Mouse (Mus musculus): ENCODE measurements at regions not wholly inside any gene's neighbourhood (a gene's known extent, or its start where the extent isn't known, plus 50 kb on each side); places are given as distances from the start of the nearest gene placed in this dataset.

DNA sequence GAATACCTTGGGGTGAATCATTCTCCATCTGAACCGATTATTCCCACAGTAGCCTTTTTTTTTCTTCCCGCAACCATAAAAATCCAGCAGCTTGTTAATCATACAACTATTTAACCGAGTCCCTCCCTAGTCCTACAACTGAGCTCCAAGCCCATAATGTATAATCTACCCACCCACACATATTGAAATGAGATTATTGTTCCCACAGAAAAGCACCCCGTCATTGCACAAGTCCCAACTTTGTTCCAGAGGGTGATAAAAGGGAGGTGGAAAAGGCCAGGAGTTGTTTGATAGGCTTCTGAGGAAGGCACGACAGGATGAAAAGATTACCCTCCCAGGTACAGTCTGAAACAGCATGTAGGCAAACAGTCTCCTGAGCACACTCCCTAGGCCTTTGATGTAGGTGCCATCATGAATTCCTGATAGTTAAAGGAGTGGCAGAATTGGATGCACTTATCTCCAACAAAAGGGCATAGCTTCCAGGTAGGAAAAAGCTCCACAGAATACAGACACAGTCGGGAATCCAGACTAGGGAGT is 583.6 kb upstream of the A1bg start:
- H3K27ac ChIP-seq (ENCODE audit: control insufficient read depth, insufficient read depth, low read depth, low read length, poor library complexity) = no peak overlapping the region
- no peaks in the 10 kb centered on the region for H3K4me1 ChIP-seq (ENCODE audit: control insufficient read depth, insufficient read depth, low read length)
- 83% methylated on average over 6 of the region's 6 CpGs for WGBS
- no peak overlapping the region for H3K4me3 ChIP-seq (replicated peaks; ENCODE audit: control insufficient read depth, low read depth, low read length)
- TF ChIP-seq CTCF (IDR thresholded peaks at IDR 0.05; ENCODE audit: control insufficient read depth, insufficient read depth, low read length) (no peak), POLR2A (IDR thresholded peaks at IDR 0.05; ENCODE audit: borderline replicate concordance, control insufficient read depth, low read depth, low read length) (no peak)

DNA sequence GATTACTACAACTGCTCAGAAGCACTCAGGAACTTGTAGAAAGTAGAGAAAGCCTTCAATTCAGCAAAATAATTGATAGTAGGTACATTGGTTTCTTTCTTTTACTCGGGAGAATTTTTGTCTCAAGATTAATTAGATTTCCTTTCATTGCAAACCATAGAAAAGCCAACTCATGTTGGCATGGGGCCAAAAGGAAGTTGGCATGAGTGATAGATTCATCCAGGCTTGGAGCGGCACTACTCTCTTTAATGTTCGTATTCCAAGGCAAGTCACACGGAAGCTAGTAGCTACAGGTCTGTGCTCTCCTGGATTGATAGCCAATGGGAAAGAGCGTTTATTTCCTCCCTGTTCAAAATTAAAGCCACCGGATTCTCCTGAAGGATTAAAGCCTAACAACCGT is 580.6 kb upstream of the A1bg start:
- TF ChIP-seq POLR2A (IDR thresholded peaks at IDR 0.05; ENCODE audit: borderline replicate concordance, control insufficient read depth, low read depth, low read length) (no peak), CTCF (IDR thresholded peaks at IDR 0.05; ENCODE audit: control insufficient read depth, insufficient read depth, low read length) (no peak)
- Histone ChIP-seq H3K4me3 (replicated peaks; ENCODE audit: control insufficient read depth, low read depth, low read length) (no peak overlapping the region), H3K27ac (ENCODE audit: control insufficient read depth, insufficient read depth, low read depth, low read length, poor library complexity) (no peak overlapping the region), H3K4me1 (ENCODE audit: control insufficient read depth, insufficient read depth, low read length) (no peaks in the 10 kb centered on the region)
- WGBS = 45% methylated on average over 7 of the region's 7 CpGs

DNA sequence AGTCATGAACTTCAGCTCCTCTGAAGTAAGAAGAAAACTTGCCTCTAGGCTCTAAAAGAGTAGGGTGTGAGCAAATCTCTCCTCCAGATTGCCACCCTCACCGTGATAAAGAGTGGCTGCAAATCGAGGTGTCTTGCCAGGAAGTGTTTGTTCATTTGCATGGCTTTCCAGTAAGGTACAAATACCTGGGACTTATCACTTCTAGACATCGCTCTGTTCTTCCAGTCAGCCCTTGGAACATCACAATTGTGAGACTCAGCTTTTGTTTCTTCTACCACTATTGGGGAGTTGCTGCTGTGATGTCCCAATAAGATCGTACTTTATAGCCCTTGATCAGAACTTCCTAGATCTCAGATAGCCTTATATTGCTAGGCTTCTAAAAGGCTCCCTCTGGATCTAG is 566.9 kb upstream of the A1bg start:
- no peak overlapping the region for H3K27ac ChIP-seq (ENCODE audit: control insufficient read depth, insufficient read depth, low read depth, low read length, poor library complexity)
- no peak overlapping the region for H3K4me3 ChIP-seq (replicated peaks; ENCODE audit: control insufficient read depth, low read depth, low read length)
- H3K4me1 ChIP-seq (ENCODE audit: control insufficient read depth, insufficient read depth, low read length) = no peaks in the 10 kb centered on the region
- TF ChIP-seq CTCF (IDR thresholded peaks at IDR 0.05; ENCODE audit: control insufficient read depth, insufficient read depth, low read length) (no peak), POLR2A (IDR thresholded peaks at IDR 0.05; ENCODE audit: borderline replicate concordance, control insufficient read depth, low read depth, low read length) (no peak)
- WGBS = 74% methylated on average over 4 of the region's 4 CpGs

DNA sequence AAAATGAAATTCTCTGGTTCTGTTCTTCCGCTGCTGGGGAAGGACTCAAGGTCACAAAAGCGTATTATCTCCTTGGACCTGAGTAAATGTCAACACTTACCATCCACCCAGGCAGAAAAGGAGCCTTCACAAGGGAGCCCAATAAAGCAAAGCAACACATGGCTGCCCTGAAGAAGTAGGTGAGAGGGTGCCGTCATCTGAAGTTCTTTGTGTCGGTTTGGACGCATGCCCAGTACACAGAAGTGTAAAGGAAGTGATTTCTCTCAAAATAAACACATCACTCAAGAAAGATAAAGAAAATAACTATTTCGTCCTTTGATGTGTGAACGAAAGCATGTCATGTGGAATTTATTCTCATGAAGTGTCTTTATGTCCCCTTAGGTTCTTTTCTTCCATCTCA is 559.0 kb upstream of the A1bg start:
- no peak overlapping the region for H3K4me3 ChIP-seq (replicated peaks; ENCODE audit: control insufficient read depth, low read depth, low read length)
- H3K4me1 ChIP-seq (ENCODE audit: control insufficient read depth, insufficient read depth, low read length) = no peaks in the 10 kb centered on the region
- TF ChIP-seq CTCF (IDR thresholded peaks at IDR 0.05; ENCODE audit: control insufficient read depth, insufficient read depth, low read length) (no peak), POLR2A (IDR thresholded peaks at IDR 0.05; ENCODE audit: borderline replicate concordance, control insufficient read depth, low read depth, low read length) (no peak)
- WGBS = 78% methylated on average over 7 of the region's 7 CpGs
- H3K27ac ChIP-seq (ENCODE audit: control insufficient read depth, insufficient read depth, low read depth, low read length, poor library complexity) = no peak overlapping the region

DNA sequence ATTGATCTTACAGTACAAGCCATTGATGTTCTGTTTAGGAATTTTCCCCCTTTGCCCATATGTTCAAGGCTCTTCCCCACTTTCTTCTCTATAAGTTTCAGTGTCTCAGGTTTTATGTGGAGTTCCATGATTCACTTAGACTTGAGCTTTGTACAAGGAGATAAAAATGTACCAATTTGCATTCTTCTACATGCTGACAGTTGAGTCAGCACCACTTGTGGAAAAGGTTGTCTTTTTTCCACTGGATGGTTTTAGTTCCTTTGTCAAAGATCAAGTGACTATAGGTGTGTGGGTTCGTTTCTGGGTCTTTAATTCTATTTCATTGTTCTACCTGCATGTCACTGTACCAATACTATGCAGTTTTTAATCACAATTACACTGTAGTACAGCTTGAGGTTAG is 551.1 kb upstream of the A1bg start:
- no peak overlapping the region for H3K27ac ChIP-seq (ENCODE audit: control insufficient read depth, insufficient read depth, low read depth, low read length, poor library complexity)
- H3K4me3 ChIP-seq (replicated peaks; ENCODE audit: control insufficient read depth, low read depth, low read length) = no peak overlapping the region
- WGBS = 41% methylated on average over 1 of the region's 1 CpGs
- no peak for TF ChIP-seq POLR2A (IDR thresholded peaks at IDR 0.05; ENCODE audit: borderline replicate concordance, control insufficient read depth, low read depth, low read length)
- TF ChIP-seq CTCF (IDR thresholded peaks at IDR 0.05; ENCODE audit: control insufficient read depth, insufficient read depth, low read length) = no peak
- no peaks in the 10 kb centered on the region for H3K4me1 ChIP-seq (ENCODE audit: control insufficient read depth, insufficient read depth, low read length)

DNA sequence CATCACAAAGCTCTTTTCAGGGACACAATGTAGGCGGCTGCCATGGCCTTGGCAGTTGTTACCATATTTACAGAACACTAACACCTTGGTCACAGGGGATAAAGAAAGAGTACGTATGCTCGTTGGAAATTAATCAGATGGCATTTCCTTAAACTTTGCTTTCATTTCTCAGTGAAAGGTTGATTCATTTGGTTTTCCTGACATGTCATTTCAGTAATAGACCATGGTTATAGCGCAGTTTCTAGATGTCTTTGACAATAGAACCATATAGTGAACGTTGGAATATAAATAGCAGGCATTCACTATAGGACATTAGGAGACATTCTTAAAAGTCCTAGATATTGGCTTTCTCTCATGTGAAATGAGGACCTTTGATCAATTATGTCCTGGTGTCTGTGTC is 532.2 kb upstream of the A1bg start:
- H3K4me3 ChIP-seq (replicated peaks; ENCODE audit: control insufficient read depth, low read depth, low read length) = no peak overlapping the region
- H3K4me1 ChIP-seq (ENCODE audit: control insufficient read depth, insufficient read depth, low read length) = no peaks in the 10 kb centered on the region
- TF ChIP-seq CTCF (IDR thresholded peaks at IDR 0.05; ENCODE audit: control insufficient read depth, insufficient read depth, low read length) (no peak), POLR2A (IDR thresholded peaks at IDR 0.05; ENCODE audit: borderline replicate concordance, control insufficient read depth, low read depth, low read length) (no peak)
- no peak overlapping the region for H3K27ac ChIP-seq (ENCODE audit: control insufficient read depth, insufficient read depth, low read depth, low read length, poor library complexity)
- WGBS = 75% methylated on average over 5 of the region's 5 CpGs

DNA sequence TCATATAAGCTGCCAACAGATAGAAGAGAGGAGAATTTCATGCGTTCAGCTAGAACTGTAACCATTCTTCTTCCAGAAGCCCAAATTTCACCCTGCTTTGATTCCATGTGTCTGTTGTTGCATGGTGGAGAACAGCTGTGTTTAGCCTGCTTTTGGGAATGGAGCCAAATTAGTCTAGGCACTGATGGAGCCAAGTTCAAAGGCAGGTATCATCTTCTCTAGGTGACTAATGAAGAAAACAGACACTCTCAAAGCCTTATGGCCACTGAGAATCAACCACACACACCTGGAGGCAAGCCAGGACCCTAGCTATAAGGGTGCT is 531.5 kb upstream of the A1bg start:
- TF ChIP-seq CTCF (IDR thresholded peaks at IDR 0.05; ENCODE audit: control insufficient read depth, insufficient read depth, low read length) = no peak
- no peak overlapping the region for H3K4me3 ChIP-seq (replicated peaks; ENCODE audit: control insufficient read depth, low read depth, low read length)
- WGBS = 16% methylated on average over 1 of the region's 1 CpGs
- no peaks in the 10 kb centered on the region for H3K4me1 ChIP-seq (ENCODE audit: control insufficient read depth, insufficient read depth, low read length)
- H3K27ac ChIP-seq (ENCODE audit: control insufficient read depth, insufficient read depth, low read depth, low read length, poor library complexity) = no peak overlapping the region

DNA sequence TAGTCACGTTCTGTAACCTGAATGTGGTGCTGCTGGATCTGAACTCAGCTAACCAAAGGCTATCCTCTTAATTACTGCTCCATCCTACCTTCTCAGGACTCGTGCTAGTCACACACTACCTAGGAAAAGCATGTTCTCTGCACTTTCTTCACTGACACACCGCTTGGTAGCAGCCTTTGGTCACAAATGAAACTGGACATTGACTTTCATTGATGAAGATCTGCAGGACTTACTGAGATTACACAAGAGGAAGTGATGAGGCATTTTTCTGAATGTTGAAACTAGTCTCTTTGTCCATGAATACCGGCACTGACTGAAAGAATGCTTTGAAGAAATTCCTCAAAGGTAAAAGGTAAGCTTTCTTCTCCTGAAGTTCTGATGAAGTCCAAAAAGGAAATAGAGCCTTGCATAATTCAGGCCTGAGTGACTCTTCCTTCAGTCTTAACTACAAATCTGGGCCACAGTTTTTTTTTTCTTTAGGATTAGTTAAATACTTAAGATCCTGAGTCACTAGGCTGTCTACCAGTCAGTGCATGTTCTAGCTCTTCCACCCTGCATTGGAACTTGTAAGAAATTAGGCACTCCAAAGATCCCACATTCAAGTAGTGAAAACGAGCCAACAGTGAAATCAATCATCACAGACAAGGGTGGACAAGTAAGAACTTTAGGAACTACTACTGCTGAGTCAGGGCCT is 531.0 kb upstream of the A1bg start:
- 29% methylated on average over 5 of the region's 5 CpGs for WGBS
- Histone ChIP-seq H3K27ac (ENCODE audit: control insufficient read depth, insufficient read depth, low read depth, low read length, poor library complexity) (no peak overlapping the region), H3K4me3 (replicated peaks; ENCODE audit: control insufficient read depth, low read depth, low read length) (no peak overlapping the region), H3K4me1 (ENCODE audit: control insufficient read depth, insufficient read depth, low read length) (no peaks in the 10 kb centered on the region)
- TF ChIP-seq CTCF (IDR thresholded peaks at IDR 0.05; ENCODE audit: control insufficient read depth, insufficient read depth, low read length) (no peak), POLR2A (IDR thresholded peaks at IDR 0.05; ENCODE audit: borderline replicate concordance, control insufficient read depth, low read depth, low read length) (no peak)

DNA sequence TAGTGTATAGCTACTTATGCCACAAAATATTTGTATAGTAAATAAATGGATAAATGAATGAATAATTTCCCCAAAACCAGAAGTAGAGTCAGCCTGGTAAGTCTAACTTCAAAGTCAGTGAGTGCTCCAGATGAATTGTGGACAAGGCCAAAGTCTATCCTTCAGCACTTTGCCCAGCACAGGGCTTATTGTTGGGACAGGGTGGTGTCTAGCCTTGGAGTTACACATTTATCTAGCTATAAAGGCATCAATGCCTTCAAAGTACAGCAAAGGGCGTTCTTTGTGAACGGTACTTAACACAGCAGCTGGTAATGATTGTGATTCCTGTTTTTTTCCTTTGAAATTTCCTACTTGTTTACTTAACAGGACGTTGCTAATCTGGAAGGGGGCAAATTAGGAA is 527.4 kb upstream of the A1bg start:
- no peaks in the 10 kb centered on the region for H3K4me1 ChIP-seq (ENCODE audit: control insufficient read depth, insufficient read depth, low read length)
- no peak overlapping the region for H3K27ac ChIP-seq (ENCODE audit: control insufficient read depth, insufficient read depth, low read depth, low read length, poor library complexity)
- H3K4me3 ChIP-seq (replicated peaks; ENCODE audit: control insufficient read depth, low read depth, low read length) = no peak overlapping the region
- WGBS = 68% methylated on average over 3 of the region's 3 CpGs
- TF ChIP-seq POLR2A (IDR thresholded peaks at IDR 0.05; ENCODE audit: borderline replicate concordance, control insufficient read depth, low read depth, low read length) (no peak), CTCF (IDR thresholded peaks at IDR 0.05; ENCODE audit: control insufficient read depth, insufficient read depth, low read length) (no peak)
